Mouse (Mus musculus) spleen, postnatal 36 days (tissue): ENCODE data around the gene Gpr150.

Experiments
- DNase-seq, 2 experiments: peaks; one replicate each; pipeline ENCODE4 v3.0.0; 2022; ENCODE audit warnings: low spot score in 2 of 2, mixed read lengths in 1 of 2

Gene Gpr150

DNA sequence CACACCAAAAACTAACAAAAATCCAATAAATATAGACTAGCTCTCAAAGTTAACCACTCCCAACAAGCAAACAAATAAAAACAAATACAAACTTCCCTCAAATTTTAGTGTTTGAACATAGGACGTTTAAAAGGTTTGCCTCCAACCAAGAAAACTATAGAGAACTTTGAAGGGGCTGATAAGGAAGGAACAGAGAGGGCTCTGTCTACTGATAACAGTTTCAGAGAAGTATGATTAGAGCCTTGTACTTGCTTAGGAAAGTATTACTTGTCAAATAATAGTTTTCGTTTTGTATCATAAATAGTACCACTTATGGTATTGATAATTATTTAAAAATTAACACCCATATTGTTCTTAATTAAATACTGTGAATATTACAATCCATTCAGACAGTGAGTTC, 42.3 kb downstream of the Gpr150 start:
- no peak for DNase-seq
